Mouse (Mus musculus): ENCODE measurements at regions not wholly inside any gene's neighbourhood (a gene's known extent, or its start where the extent isn't known, plus 50 kb on each side); places are given as distances from the start of the nearest gene placed in this dataset.

DNA sequence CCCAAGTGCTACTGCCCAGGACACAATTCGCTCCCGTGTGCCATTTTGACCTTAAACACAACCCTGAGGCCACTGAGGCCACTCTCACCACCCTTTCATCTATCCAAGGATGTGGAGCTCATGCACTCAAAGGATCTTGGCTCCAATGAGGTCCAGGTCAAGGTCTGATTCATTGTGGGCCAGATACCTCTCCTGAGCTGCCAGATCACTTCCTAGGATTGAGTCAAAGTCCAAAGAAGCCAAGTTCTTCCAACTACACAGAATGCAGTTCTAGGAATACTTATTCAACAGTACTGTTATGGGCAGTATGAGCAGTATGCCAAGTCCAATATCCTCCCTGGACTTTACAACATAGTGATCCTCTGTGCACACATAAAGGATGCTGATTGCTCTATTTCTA lies 304.9 kb downstream of the Inhba start:
- no peak overlapping the region for H3K27ac ChIP-seq (ENCODE audit: insufficient read depth, low read length)
- no peaks in the 10 kb centered on the region for H3K4me1 ChIP-seq (ENCODE audit: control insufficient read depth, insufficient read depth, low read length)
- TF ChIP-seq EP300 (IDR thresholded peaks at IDR 0.05; ENCODE audit: insufficient read depth, low read depth, low read length) (no peak), CTCF (IDR thresholded peaks at IDR 0.05; ENCODE audit: low read depth, low read length) (no peak), POLR2A (IDR thresholded peaks at IDR 0.05; ENCODE audit: insufficient read depth, low read length) (no peak)

DNA sequence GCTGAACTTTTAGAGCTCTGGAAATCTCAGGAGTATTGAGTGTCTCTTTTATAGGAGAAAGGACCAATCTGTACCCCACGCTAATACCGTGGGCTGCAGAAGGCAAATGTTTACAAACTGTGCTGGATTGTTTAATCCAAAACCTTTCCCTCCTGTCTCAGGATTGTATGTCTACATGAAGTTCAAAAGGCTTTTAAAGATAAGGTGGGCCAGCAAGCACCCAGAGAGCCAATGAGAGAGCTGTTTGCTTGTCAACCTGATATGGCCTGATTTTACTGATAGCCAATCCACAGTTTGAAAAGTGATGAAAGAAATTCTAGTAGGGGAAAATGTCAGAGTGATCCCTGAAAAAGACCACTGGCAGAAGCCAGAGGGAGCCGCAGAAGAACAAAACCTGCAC lies 305.8 kb downstream of the Inhba start:
- no peak for TF ChIP-seq EP300 (IDR thresholded peaks at IDR 0.05; ENCODE audit: insufficient read depth, low read depth, low read length)
- no peak for TF ChIP-seq POLR2A (IDR thresholded peaks at IDR 0.05; ENCODE audit: insufficient read depth, low read length)
- no peak for TF ChIP-seq CTCF (IDR thresholded peaks at IDR 0.05; ENCODE audit: low read depth, low read length)
- Histone ChIP-seq H3K27ac (ENCODE audit: insufficient read depth, low read length) (no peak overlapping the region), H3K27me3 (ENCODE audit: control insufficient read depth, insufficient read depth, low read length, poor library complexity, severe bottlenecking) (no peaks in the 10 kb centered on the region; the same call in 1 of the 2 replicates), H3K4me1 (ENCODE audit: control insufficient read depth, insufficient read depth, low read length) (no peaks in the 10 kb centered on the region), H3K9me3 (replicated peaks; ENCODE audit: control insufficient read depth, insufficient read depth, low read length, poor library complexity, severe bottlenecking) (no peaks in the 10 kb centered on the region), H3K4me3 (ENCODE audit: low read depth, low read length) (no peak overlapping the region), H3K9ac (ENCODE audit: low read depth, poor library complexity, severe bottlenecking) (no peak overlapping the region), H3K36me3 (ENCODE audit: control insufficient read depth, insufficient read depth, low read length, poor library complexity, severe bottlenecking) (no peaks in the 10 kb centered on the region)

More for the DNA sequence above, 304.9 kb downstream of the Inhba start:
- Histone ChIP-seq H3K36me3 (ENCODE audit: control insufficient read depth, insufficient read depth, low read length, poor library complexity, severe bottlenecking) (no peaks in the 10 kb centered on the region), H3K4me3 (ENCODE audit: low read depth, low read length) (no peak overlapping the region), H3K9ac (ENCODE audit: low read depth, poor library complexity, severe bottlenecking) (no peak overlapping the region), H3K9me3 (replicated peaks; ENCODE audit: control insufficient read depth, insufficient read depth, low read length, poor library complexity, severe bottlenecking) (no peaks in the 10 kb centered on the region), H3K27me3 (ENCODE audit: control insufficient read depth, insufficient read depth, low read length, poor library complexity, severe bottlenecking) (no peaks in the 10 kb centered on the region; the same call in 1 of the 2 replicates)

DNA sequence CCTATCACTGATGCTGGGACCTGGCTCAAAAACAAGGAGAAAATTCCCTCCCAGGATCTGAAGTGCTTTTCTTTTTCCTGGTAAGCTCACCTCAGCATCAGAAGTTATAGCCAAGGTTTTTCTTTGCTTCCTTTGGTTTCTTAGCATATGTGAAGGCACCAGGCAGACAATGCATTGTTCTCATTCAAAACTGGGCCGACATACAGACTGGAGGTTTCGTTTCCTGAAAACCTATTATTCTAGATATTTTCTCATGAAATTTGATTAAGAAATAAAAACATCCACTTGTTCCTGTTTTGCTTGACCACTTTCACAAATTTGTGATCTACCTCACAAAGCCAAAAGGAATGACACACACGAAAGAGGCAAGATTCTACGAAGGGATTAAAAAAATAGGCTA lies 308.7 kb downstream of the Inhba start:
- H3K36me3 ChIP-seq (ENCODE audit: control insufficient read depth, insufficient read depth, low read length, poor library complexity, severe bottlenecking): no peaks in the 10 kb centered on the region
- H3K9me3 ChIP-seq (replicated peaks; ENCODE audit: control insufficient read depth, insufficient read depth, low read length, poor library complexity, severe bottlenecking): no peaks in the 10 kb centered on the region
- H3K9ac ChIP-seq (ENCODE audit: low read depth, poor library complexity, severe bottlenecking): no peak overlapping the region
- no peak for TF ChIP-seq CTCF (IDR thresholded peaks at IDR 0.05; ENCODE audit: low read depth, low read length)
- no peak for TF ChIP-seq POLR2A (IDR thresholded peaks at IDR 0.05; ENCODE audit: insufficient read depth, low read length)
- no peak for TF ChIP-seq EP300 (IDR thresholded peaks at IDR 0.05; ENCODE audit: insufficient read depth, low read depth, low read length)
- H3K27ac ChIP-seq (ENCODE audit: insufficient read depth, low read length): no peak overlapping the region
- no peaks in the 10 kb centered on the region; the same call in 1 of the 2 replicates for H3K27me3 ChIP-seq (ENCODE audit: control insufficient read depth, insufficient read depth, low read length, poor library complexity, severe bottlenecking)
- no peaks in the 10 kb centered on the region for H3K4me1 ChIP-seq (ENCODE audit: control insufficient read depth, insufficient read depth, low read length)
- no peak overlapping the region for H3K4me3 ChIP-seq (ENCODE audit: low read depth, low read length)

DNA sequence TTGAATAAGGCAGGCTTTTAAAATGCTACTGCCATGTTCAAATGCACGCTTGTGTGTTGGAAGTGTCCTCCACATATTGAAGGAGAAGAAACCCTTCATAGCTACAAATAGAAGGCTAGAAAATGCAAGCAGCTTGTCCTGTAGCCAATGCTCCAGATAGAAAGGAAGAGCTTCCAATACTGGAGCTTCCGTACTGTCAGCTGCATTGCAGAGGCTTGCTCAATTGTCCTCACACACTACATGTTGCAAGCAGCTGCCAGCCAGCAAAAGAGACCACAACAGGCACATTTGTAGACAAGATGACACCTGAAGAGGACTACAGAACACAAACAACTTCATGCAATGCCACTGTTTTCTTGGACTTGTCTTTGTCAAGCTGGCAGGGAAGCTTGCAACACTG lies 314.0 kb downstream of the Inhba start:
- Histone ChIP-seq H3K36me3 (ENCODE audit: control insufficient read depth, insufficient read depth, low read length, poor library complexity, severe bottlenecking) (no peaks in the 10 kb centered on the region), H3K27ac (ENCODE audit: insufficient read depth, low read length) (no peak overlapping the region), H3K4me1 (ENCODE audit: control insufficient read depth, insufficient read depth, low read length) (no peaks in the 10 kb centered on the region), H3K9me3 (replicated peaks; ENCODE audit: control insufficient read depth, insufficient read depth, low read length, poor library complexity, severe bottlenecking) (no peaks in the 10 kb centered on the region), H3K4me3 (ENCODE audit: low read depth, low read length) (no peak overlapping the region), H3K9ac (ENCODE audit: low read depth, poor library complexity, severe bottlenecking) (no peak overlapping the region), H3K27me3 (ENCODE audit: control insufficient read depth, insufficient read depth, low read length, poor library complexity, severe bottlenecking) (no peaks in the 10 kb centered on the region)
- TF ChIP-seq POLR2A (IDR thresholded peaks at IDR 0.05; ENCODE audit: insufficient read depth, low read length) (no peak), EP300 (IDR thresholded peaks at IDR 0.05; ENCODE audit: insufficient read depth, low read depth, low read length) (no peak), CTCF (IDR thresholded peaks at IDR 0.05; ENCODE audit: low read depth, low read length) (no peak)

GRCm38 (mm10) chr13:16341727-16342126 lies 330.1 kb downstream of the Inhba start:
- H3K36me3 ChIP-seq (ENCODE audit: control insufficient read depth, insufficient read depth, low read length, poor library complexity, severe bottlenecking): no peaks in the 10 kb centered on the region

GRCm38 (mm10) chr13:16342171-16342570 lies 330.5 kb downstream of the Inhba start:
- H3K27me3 ChIP-seq (ENCODE audit: control insufficient read depth, insufficient read depth, low read length, poor library complexity, severe bottlenecking): no peaks in the 10 kb centered on the region
- no peak overlapping the region for H3K9ac ChIP-seq (ENCODE audit: low read depth, poor library complexity, severe bottlenecking)
- H3K9me3 ChIP-seq (replicated peaks; ENCODE audit: control insufficient read depth, insufficient read depth, low read length, poor library complexity, severe bottlenecking): no peaks in the 10 kb centered on the region
- H3K4me1 ChIP-seq (ENCODE audit: control insufficient read depth, insufficient read depth, low read length): no peaks in the 10 kb centered on the region
- TF ChIP-seq CTCF (IDR thresholded peaks at IDR 0.05; ENCODE audit: low read depth, low read length) (no peak), POLR2A (IDR thresholded peaks at IDR 0.05; ENCODE audit: insufficient read depth, low read length) (no peak), EP300 (IDR thresholded peaks at IDR 0.05; ENCODE audit: insufficient read depth, low read depth, low read length) (no peak)
- H3K4me3 ChIP-seq (ENCODE audit: low read depth, low read length): no peak overlapping the region
- no peak overlapping the region for H3K27ac ChIP-seq (ENCODE audit: insufficient read depth, low read length)
- H3K36me3 ChIP-seq (ENCODE audit: control insufficient read depth, insufficient read depth, low read length, poor library complexity, severe bottlenecking): no peaks in the 10 kb centered on the region

More at GRCm38 (mm10) chr13:16341727-16342126, 330.1 kb downstream of the Inhba start:
- Histone ChIP-seq H3K4me1 (ENCODE audit: control insufficient read depth, insufficient read depth, low read length) (no peaks in the 10 kb centered on the region), H3K9me3 (replicated peaks; ENCODE audit: control insufficient read depth, insufficient read depth, low read length, poor library complexity, severe bottlenecking) (no peaks in the 10 kb centered on the region), H3K9ac (ENCODE audit: low read depth, poor library complexity, severe bottlenecking) (no peak overlapping the region), H3K27ac (ENCODE audit: insufficient read depth, low read length) (no peak overlapping the region), H3K27me3 (ENCODE audit: control insufficient read depth, insufficient read depth, low read length, poor library complexity, severe bottlenecking) (no peaks in the 10 kb centered on the region), H3K4me3 (ENCODE audit: low read depth, low read length) (no peak overlapping the region)
- no peak for TF ChIP-seq POLR2A (IDR thresholded peaks at IDR 0.05; ENCODE audit: insufficient read depth, low read length)
- no peak for TF ChIP-seq CTCF (IDR thresholded peaks at IDR 0.05; ENCODE audit: low read depth, low read length)
- TF ChIP-seq EP300 (IDR thresholded peaks at IDR 0.05; ENCODE audit: insufficient read depth, low read depth, low read length): no peak
